Mouse (Mus musculus): Measurements from ENCODE around the gene Tspan13. TPM values are rescaled to one million over a fixed set of nuclear protein-coding genes. Genes with fewer than 3 reads are reported as not detected.

Tspan13 gene
- total RNA-seq, 2 experiments from 2014 or later: 9.2 to 10.0 TPM

GRCm38 (mm10) chr12:35977633-35978246 lies 64.6 kb downstream of the Tspan13 start:
- no peak for DNase-seq

GRCm38 (mm10) chr12:35975898-35976297 lies 66.4 kb downstream of the Tspan13 start:
- DNase-seq: no peak

GRCm38 (mm10) chr12:35966768-35967141 lies 75.5 kb downstream of the Tspan13 start:
- DNase-seq: no peak

- no peak for DNase-seq
Measured at GRCm38 (mm10) chr12:35966098-35966767, 76.1 kb downstream of the Tspan13 start.

Other genes starting within 250 kb of the Tspan13 start
- not detected for gene Agr3, start 116.9 kb downstream of the Tspan13 start, total RNA-seq (2021)
- not detected for gene Agr2, start 49.6 kb downstream of the Tspan13 start, total RNA-seq (2021)
- 10 to 100 TPM; 27.9 to 43.6 TPM for gene Ankmy2, start 114.6 kb upstream of the Tspan13 start, total RNA-seq (2021)
- gene Bzw2, start 115.6 kb upstream of the Tspan13 start, total RNA-seq (2021): 10 to 100 TPM; 19.0 to 28.3 TPM
- gene Lrrc72, start 210.9 kb upstream of the Tspan13 start, total RNA-seq (2021): not detected

Measured in adrenal gland, postnatal 36 days (tissue).